Mouse (Mus musculus) granulocyte monocyte progenitor cell, adult 5-6 weeks (primary cell): ENCODE data around the gene Mapkbp1. TPM values are rescaled to one million over a fixed set of nuclear protein-coding genes. Genes with fewer than 3 reads are reported as not detected.

Experiments used
- ATAC-seq: replicated peaks from 2 replicates; pipeline ENCODE4 v1.8.0; 2016; ENCODE audit warnings: mild to moderate bottlenecking, moderate TSS enrichment, inconsistent platforms; ENCODE audit not compliant: poor library complexity, severe bottlenecking
- total RNA-seq, 2 experiments: library from RNA; stranded (forward) in 1 of 2; stranded (reverse) in 1 of 2; fragments of 200-712, 200-1000 nt in 1 of 2; fragments of >200 nt in 1 of 2; fragmentation: Nextera tagmentation in 1 of 2; gene quantifications; 2 replicates each; pipeline ENCODE4 v1.2.3; 2014 to 2017

The Mapkbp1 gene
- total RNA-seq, 2 experiments from 2014 or later = 3.0 to 7.6 TPM

DNA sequence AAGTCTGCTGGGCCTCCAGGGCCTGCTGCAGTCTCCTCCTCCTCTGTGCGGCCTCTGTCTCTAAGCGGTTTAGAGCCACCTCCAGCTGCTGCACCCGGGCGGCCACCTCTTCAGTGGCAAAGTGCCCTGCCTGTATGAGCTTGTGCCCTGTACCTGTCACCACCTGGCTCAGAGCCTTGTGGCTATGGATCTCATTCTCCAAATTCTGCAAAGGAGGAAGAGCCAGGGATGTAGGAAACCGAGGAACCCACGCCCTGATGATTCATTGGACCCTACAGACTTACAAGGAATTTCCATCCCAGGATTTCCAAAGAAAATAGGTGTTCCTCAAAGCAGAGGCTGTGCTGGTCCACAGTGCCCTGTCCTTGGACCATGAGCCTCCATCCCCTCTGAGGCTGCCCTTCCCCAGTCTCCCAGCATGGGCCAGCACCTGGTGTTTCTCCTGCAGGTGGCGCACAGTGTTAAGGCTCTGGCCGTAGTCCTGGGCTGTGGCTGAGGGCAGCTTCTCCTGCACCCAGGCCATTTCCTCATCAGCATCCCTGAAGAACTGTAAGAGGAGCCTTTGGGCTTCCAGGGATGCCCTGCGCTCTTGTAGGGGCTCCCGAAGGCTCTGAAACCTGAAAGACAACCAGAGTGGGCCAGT, 77.3 kb downstream of the Mapkbp1 start:
- ATAC-seq = peak; percentile 44; the same call in 1 of the 2 replicates

DNA sequence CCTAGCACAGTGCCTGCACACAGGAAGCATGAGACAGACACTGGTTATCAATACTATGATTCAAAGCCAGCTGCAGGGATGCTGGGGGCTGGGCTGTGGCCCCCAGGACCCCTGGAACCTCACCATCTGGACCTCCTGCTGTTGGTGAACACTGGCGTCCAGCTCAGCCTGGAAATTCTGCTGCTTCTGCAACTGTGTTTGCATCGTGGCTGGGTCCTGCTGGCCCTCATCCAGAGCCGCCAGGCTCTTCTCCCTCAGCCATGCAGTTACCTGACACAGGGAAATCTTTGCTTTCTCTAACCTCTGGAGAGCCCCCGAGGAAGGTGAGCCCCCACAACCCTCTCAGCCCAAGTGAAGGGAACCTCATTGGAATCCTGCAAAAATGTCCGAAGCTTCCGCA, 78.9 kb downstream of the Mapkbp1 start:
- ATAC-seq = no peak

DNA sequence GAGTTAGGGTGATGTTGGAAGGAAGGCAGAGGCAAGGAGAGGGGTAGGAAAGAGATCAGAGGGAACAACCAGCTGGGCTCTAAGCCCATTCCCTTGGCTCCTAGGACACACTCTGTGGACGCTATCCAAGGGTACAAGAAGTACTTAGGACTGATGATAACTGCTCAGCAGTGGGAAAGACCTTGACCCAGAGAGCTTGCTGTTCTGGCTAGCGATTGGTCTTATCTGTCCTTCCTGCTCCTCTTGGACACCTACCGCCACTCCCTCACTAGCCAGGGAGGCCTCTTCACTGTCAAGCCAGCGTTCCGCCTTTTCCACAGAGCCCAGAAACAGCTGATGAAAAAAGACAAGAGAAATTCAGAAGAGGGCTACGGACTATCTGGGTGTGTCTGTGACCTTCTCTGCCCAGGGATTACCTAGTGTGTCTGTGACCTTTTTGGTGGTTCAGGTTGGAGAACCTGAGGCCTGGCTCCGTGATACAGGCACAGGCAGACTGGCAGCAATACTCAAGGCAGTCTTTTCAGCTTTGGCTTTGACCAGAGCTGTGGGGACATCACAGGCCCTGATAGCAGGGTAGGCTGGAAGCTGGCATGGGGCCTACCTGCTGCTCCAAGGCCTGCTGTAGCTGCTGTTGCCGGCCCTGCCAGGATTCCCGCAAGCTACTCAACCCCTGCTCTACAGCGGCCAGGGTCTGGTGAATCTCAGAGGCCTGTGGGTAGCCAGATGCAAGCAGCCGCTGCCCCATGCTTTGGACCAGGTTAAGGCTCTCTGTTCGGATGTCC, 82.5 kb downstream of the Mapkbp1 start:
- ATAC-seq = no peak

DNA sequence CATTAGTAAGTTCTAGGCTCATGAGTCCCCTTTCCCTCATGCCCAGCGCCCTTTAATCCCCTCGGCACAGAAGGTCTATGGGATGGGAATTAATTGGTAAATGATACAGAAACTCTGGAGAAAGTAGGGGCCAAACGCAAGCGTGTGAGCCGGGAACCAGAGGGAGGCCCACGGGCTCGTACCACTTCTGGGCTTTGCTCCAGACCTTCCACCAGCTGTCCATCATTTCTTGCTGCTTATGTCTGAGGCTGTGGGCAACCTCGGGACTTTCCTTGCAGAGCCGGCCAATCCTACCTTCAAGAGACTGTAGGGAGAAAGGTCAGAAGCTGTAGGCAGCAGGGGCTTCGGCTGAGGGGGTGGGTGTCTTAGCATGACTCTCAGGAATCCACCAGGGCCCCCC, 83.4 kb downstream of the Mapkbp1 start:
- no peak for ATAC-seq

DNA sequence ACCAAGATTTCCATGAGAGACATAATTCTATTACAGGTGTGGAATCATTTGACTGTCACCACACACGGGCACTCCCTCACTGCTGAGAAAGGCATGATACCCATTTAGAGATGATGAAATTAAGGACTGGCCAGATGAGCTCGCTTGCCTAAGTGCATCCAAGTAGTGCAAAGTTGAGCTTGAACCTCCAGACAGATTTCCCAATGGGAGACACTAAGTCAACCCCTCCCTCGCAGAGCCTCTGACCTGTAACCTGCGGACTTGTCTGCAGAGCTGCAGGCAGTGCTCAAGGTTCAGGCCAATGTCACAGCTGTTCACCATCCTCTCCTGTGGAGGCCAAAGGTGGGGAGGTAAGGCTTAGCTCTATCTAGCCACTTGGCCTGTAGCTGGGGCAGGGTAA, 86.3 kb downstream of the Mapkbp1 start:
- ATAC-seq = no peak

DNA sequence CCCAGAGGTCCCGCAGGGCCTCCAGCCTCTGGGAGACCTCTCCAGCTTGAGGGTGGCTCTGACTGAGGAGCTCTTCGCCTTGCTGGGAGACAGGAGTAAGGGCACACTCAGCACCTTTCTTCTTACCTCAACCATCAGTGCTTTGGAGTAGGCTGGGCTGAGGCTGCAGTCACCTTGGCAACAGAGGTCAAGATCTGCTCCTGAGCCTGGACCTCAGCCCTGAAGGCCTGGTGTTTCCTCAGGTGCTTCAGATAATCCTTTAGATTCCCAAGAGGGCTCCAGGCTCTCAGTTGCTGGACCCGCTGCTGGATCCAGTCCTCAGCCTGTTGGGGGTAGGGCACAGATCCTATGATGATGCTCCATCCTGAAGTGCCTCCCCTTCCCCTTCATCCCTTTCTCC, 87.0 kb downstream of the Mapkbp1 start:
- ATAC-seq = no peak

DNA sequence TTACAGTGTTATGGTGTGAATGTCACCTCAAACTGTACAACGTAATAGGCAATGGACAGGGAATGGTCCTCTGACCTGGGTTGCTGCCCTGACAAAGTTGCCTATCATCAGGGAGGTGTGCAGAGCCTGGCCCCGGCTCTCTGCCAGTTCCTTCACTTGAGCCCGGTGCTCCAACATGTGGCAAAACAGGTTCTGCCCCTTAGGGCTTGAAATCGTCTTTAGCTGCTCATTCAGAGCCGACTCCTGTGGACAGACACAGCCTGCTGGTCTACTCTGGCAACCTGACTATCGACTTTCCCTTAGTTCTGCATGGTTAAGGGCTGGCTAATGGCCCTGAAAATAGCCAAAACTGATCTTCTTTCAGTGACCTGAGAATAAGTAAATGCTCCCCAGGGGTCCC, 87.7 kb downstream of the Mapkbp1 start:
- ATAC-seq = no peak

DNA sequence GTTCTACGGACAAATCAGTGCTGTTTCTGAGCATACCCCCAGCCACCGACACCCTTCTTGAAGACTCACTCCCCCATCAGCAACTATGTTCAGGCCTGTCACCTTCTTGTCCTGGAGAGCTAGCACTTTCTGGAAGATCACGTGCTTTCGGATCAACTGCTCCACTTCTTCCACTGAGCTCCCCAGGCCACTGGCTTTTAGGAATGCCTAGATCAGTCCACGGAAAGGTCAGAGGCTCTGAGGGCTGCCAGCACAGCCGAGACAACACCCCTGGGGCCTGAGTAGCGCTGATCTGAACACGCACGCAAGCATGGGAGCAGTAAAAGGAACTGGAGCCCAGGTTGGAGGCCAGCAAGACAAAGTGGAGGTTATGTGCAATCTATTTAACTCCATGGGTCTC, 88.2 kb downstream of the Mapkbp1 start:
- no peak for ATAC-seq

DNA sequence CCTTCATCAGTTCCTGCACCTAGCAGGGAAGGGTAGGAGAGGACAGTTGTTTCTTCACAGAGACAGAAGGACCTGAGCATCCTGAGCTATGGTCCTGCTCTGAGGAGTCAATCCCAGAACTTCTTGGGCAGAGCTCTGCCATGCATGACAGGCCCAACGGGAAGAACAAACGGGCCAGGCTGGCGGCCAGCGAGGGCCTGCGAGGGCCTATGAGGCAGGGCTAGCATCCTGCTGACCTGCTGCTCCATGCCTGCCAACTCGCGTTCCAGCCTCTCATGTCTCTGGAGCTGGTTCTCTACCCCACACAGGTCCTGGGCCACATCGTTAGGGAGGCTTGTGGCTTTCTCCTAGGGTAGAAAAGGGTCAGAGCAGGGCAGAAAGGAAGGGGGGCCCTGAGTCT, 89.7 kb downstream of the Mapkbp1 start:
- no peak for ATAC-seq

DNA sequence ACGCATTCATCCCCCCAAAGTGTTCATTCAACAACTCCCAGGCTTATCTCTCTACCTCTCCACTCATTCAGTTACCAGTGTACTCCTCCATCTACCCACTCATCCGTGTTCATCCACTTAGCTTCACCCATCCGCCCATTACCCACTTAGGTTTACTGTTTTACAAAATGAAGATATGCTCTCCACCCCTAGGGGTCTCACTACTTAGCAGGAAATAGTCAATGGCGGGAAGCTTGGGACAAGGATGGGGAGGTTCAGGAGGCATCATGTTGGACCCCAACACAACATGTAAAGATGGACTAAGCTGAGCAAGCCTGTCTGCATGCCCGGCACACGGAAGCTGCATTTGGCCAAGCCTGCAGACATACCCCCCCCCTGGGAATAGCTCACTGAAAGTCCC, 92.1 kb downstream of the Mapkbp1 start:
- no peak for ATAC-seq

DNA sequence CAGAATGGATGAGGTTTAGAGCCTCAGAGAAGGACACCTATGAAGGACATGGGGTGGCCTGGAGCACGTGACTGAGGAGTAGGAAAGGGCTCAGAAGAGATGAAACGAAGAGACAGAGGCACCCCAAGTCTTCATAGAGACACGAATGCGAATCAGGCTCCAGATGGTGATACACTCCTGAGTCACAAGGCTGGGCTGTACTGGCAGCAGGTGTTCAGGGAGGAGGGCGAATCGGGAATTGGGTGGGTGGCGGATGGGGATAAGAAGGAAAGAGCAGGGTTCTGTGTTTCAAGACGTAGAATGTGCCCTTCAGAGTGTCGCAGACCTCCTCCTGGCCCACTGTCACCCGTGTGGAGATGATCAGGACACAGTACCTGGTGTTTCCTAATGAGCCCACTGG, 92.7 kb downstream of the Mapkbp1 start:
- ATAC-seq = no peak

DNA sequence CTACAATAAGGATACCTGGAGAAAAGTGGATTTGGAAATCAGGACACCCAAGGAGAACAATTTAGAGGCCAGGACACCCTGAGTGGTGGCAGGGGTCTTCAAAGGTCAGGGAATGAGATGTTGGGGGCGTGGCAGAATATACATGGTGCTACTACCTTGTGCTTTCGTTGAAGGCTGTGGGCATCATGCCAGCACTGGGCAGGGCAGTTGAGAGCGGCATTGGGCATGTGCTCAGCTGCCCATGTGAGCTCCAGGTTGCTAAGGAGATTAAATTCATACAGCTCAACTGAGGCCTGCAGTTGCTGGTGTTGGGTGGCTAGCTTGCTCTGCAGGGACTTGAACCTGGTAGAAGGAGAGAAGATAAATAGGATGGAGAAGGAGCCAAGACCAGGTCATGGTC, 93.7 kb downstream of the Mapkbp1 start:
- no peak for ATAC-seq

DNA sequence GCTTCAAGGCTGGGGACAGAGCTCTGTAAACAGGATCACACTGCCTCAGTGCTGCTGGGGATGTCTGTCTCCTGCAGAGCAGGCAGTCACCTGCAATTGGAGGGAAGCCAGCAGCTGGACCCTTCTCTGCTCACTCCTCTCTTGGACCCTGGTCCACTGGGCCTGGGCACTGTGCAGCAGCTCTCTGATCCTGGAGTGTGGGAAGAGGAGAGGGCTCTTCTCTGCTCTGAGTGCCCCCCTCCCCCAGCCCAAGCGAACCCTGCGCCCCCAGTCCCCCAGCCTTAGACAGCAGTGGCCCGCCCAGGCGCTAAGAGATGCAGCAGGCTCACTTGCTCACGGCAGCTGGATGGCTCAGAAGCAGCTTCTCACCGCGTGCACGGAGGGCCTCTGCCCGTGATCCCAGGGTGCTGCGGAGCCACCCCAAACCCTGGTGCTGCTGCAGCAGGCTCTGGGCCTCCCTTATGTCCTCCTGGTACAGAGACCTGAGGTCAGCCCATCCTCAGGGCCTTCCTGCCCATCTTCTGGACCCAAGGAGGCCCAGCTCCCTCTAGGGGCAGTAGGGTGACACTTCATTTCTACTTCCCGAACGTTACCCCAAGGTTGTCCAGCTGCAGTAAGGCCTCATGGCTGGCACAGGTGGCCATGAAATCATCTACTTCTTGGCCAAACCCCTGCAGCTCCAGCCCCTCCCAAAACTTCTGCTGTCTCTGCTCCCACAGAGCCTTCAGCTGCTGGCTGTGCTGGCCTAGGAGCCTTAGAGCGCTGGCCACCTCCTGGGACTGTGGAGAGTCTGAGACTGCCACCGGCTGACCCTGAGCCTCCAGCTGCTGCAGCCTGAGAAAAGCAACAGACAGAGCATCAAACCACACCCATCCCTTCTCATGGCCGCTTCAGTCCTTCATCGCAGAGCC, 96.3 kb downstream of the Mapkbp1 start:
- peak; percentile 67 for ATAC-seq

DNA sequence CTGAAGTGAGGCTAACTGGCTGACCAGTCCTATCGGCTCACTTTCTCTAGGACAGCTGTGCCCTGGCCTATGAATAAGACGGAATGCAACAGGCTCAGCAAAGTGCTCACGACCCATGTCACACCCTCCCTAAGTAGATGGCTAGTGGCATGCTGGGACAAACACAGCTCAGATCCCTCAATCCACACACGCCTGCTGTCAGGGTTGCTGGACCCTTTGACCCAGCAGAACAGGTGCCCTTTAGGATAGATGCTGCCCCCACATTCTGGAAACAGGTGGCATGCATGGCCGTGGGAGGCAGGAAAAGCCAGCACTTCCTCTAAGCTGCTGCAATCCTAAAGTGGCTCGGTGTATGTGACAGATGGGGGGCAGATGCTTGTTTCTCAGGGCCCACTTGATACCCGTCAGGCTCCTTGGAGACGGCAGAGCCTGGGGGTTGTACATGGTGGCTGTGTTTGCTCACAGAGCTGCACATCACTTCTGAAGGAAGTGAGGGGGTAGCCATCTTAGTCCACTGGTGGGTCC, 97.0 kb downstream of the Mapkbp1 start:
- no peak for ATAC-seq

DNA sequence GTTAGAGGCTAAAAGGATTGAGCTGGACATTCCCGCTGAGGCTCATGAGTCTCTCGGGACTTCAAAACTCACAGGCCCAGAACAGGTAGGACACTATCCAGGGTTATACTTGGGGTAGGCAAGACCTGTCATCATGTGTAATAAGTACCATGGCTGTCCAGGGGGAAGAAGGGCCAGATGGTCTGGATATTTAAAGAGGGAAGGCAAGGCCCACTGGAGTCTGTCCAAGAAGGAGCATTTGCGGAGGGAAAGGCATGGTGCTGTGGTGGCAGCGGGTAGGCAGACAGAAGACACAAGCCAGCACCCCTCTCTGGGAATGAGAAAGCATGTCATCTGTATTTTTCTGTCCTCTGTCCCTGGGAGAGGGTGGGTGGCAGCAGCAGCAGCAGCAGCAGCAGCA, 101.6 kb downstream of the Mapkbp1 start:
- no peak for ATAC-seq

DNA sequence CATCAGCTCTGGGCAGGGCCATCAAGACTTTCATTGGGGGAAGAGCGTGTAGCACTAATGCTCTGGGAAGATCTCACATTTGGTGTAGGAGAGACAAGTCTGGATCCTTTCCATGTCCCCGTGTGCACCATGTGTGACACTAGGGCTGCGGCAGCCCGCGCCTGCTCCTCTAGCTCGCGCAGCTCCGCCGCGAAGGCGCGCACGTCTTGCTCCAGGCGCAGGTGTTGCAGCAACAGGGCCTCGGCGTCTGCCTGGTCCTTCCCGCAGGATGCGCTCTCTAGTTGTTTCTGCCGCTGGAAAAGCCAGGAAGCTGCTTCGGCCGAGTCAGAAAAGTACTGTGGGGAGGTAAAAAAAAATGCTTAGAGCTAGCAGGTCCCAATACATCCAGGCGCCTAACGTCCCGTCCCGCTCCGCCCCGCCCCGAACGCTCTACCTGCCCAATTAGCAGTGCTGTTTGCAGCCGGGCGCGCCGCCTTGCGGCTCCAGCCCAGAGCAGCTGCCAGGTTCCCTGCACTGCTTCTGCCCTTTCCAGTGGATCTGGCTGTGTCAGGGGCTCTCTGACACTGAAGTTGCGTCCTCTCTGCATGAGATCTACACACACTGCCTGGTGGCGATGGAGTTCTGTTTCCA, 103.7 kb downstream of the Mapkbp1 start:
- ATAC-seq = peak; percentile 82
